Mouse (Mus musculus) CD4-positive helper T cell, adult 2 months (primary cell): ENCODE results near the gene Sh3bp4.

ENCODE experiments used
- DNase-seq: peaks from one replicate; pipeline ENCODE4 v3.0.0-alpha.2; 2012; ENCODE audit warnings: low read depth, missing footprints, low spot score

Sh3bp4 gene

GRCm38 (mm10) chr1:89093696-89094095 lies 23.5 kb downstream of the Sh3bp4 start:
- DNase-seq: peak; percentile 23

GRCm38 (mm10) chr1:89094416-89094815 lies 24.2 kb downstream of the Sh3bp4 start:
- no peak for DNase-seq

GRCm38 (mm10) chr1:89095642-89096424 lies 25.6 kb downstream of the Sh3bp4 start:
- DNase-seq: no peak

- no peak for DNase-seq
Measured at GRCm38 (mm10) chr1:89102231-89103003, 32.2 kb downstream of the Sh3bp4 start.

GRCm38 (mm10) chr1:89103004-89103263 lies 32.7 kb downstream of the Sh3bp4 start:
- no peak for DNase-seq

- DNase-seq: no peak
Measured at GRCm38 (mm10) chr1:89103505-89103904, 33.3 kb downstream of the Sh3bp4 start.

- DNase-seq: no peak
Measured at GRCm38 (mm10) chr1:89104066-89104765, 34.0 kb downstream of the Sh3bp4 start.

GRCm38 (mm10) chr1:89105891-89106830 lies 35.9 kb downstream of the Sh3bp4 start:
- no peak for DNase-seq

- DNase-seq: no peak
Measured at GRCm38 (mm10) chr1:89107466-89107865, 37.3 kb downstream of the Sh3bp4 start.

- peak; percentile 30 for DNase-seq
Measured at GRCm38 (mm10) chr1:89108340-89108896, 38.2 kb downstream of the Sh3bp4 start.

- no peak for DNase-seq
Measured at GRCm38 (mm10) chr1:89109767-89110166, 39.6 kb downstream of the Sh3bp4 start.

- no peak for DNase-seq
Measured at GRCm38 (mm10) chr1:89110767-89111534, 40.7 kb downstream of the Sh3bp4 start.

GRCm38 (mm10) chr1:89112544-89112943 lies 42.3 kb downstream of the Sh3bp4 start:
- no peak for DNase-seq

GRCm38 (mm10) chr1:89113731-89114130 lies 43.5 kb downstream of the Sh3bp4 start:
- DNase-seq: no peak

GRCm38 (mm10) chr1:89117062-89117461 lies 46.8 kb downstream of the Sh3bp4 start:
- no peak for DNase-seq

- no peak for DNase-seq
Measured at GRCm38 (mm10) chr1:89118076-89118475, 47.9 kb downstream of the Sh3bp4 start.

GRCm38 (mm10) chr1:89118836-89119235 lies 48.6 kb downstream of the Sh3bp4 start:
- no peak for DNase-seq

GRCm38 (mm10) chr1:89120290-89120689 lies 50.1 kb downstream of the Sh3bp4 start:
- no peak for DNase-seq

GRCm38 (mm10) chr1:89121466-89121865 lies 51.3 kb downstream of the Sh3bp4 start:
- DNase-seq: no peak

GRCm38 (mm10) chr1:89122376-89122775 lies 52.2 kb downstream of the Sh3bp4 start:
- no peak for DNase-seq
